Mouse (Mus musculus): ENCODE measurements at regions not wholly inside any gene's neighbourhood (a gene's known extent, or its start where the extent isn't known, plus 50 kb on each side); places are given as distances from the start of the nearest gene placed in this dataset.

GRCm38 (mm10) chr10:84059646-84060491, 337.2 kb downstream of the 1500009L16Rik start:
- no peak for TF ChIP-seq CTCF (IDR thresholded peaks at IDR 0.05; ENCODE audit: low read depth, low read length)
- TF ChIP-seq GATA1 (IDR thresholded peaks at IDR 0.05; ENCODE audit: borderline replicate concordance, low read length): no peak
- TF ChIP-seq GATA2 (IDR thresholded peaks at IDR 0.05; ENCODE audit: borderline replicate concordance, low read depth, low read length): no peak
- no peak for TF ChIP-seq TAL1 (conservative IDR thresholded peaks at IDR 0.05; ENCODE audit: low read depth, low read length)

Measured in G1E (cell line).